Mouse (Mus musculus): ENCODE results near the gene Prox1.

DNA sequence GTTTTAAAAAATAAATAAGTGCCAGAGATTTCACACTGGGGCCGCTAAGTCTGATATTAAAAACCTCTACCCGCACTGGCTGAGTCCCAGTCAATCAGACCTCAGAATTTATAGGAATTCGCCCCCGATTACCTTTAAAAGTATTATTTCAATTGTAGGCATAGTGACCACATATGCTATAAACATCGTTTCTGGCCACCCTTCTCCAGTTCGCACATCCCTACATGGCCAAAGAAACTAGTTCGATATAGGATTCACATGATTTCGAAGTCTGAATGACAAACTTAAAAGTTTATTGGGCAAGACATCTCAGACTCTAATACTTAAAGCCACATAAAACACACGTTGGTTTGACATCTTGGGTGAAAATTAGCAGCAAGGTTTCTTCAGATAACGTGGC is 827 bp upstream of the Prox1 start:
- no peak for TF ChIP-seq ZC3H11A (IDR thresholded peaks at IDR 0.05; ENCODE audit: borderline replicate concordance, low read depth, low read length)
- no peak for TF ChIP-seq HCFC1 (IDR thresholded peaks at IDR 0.05; ENCODE audit: borderline replicate concordance, insufficient read depth, low read length)
